Mouse (Mus musculus): Measurements from ENCODE around the gene Krtap26-1. TPM values are rescaled to one million over a fixed set of nuclear protein-coding genes. Genes with fewer than 3 reads are reported as not detected.

The Krtap26-1 gene
- total RNA-seq, 2 experiments from 2014 or later, result not detected

Other genes with a start within 250 kb of the Krtap26-1 start
- gene Cldn17, start 140.8 kb downstream of the Krtap26-1 start, total RNA-seq (2021), result not detected
- gene Cldn8, start 84.6 kb downstream of the Krtap26-1 start, total RNA-seq (2021), result under 1 TPM in 1 of 2 experiments, not detected in 1; 0.28 TPM
- gene Krtap24-1, start 35.5 kb downstream of the Krtap26-1 start, total RNA-seq (2021), result not detected
- gene 2310079G19Rik, start 20.1 kb downstream of the Krtap26-1 start, total RNA-seq (2021), result not detected
- not detected for gene Krtap27-1, start 23.9 kb upstream of the Krtap26-1 start, total RNA-seq (2021)
- gene 2310061N02Rik, start 60.2 kb upstream of the Krtap26-1 start, total RNA-seq (2021), result not detected
- not detected for gene Krtap13-1, start 81.1 kb upstream of the Krtap26-1 start, total RNA-seq (2021)
- gene Krtap13, start 103.8 kb upstream of the Krtap26-1 start, total RNA-seq (2021), result not detected
- gene 2310034C09Rik, start 111.1 kb upstream of the Krtap26-1 start, total RNA-seq (2021), result not detected
- gene 2310057N15Rik, start 126.4 kb upstream of the Krtap26-1 start, total RNA-seq (2021), result not detected
- not detected for gene Gm5965, start 130.1 kb upstream of the Krtap26-1 start, total RNA-seq (2021)
- not detected for gene Gm20741, start 164.4 kb upstream of the Krtap26-1 start, total RNA-seq (2021)
- not detected for gene Krtap15, start 172.4 kb upstream of the Krtap26-1 start, total RNA-seq (2021)
- not detected for gene Krtap14, start 178.3 kb upstream of the Krtap26-1 start, total RNA-seq (2021)
- gene Krtap19-1, start 221.6 kb upstream of the Krtap26-1 start, total RNA-seq (2021), result not detected
- gene Krtap19-2, start 226.5 kb upstream of the Krtap26-1 start, total RNA-seq (2021), result not detected
- not detected for gene Krtap19-3, start 230.2 kb upstream of the Krtap26-1 start, total RNA-seq (2021)
- not detected for gene Krtap19-4, start 237.3 kb upstream of the Krtap26-1 start, total RNA-seq (2021)
- gene Krtap19-5, start 248.7 kb upstream of the Krtap26-1 start, total RNA-seq (2021), result not detected